Mouse (Mus musculus): ENCODE data around the gene Ndufs6. TPM values are rescaled to one million over a fixed set of nuclear protein-coding genes. Genes with fewer than 3 reads are reported as not detected.

The Ndufs6 gene
- polyA plus RNA-seq, 1 experiment from 2014 or later: 416 TPM

GRCm38 (mm10) chr13:73320048-73320447, 8.3 kb downstream of the Ndufs6 start:
- H3K4me2 ChIP-seq (ENCODE audit: low read depth, low read length): no peak overlapping the region
- no peak overlapping the region for H3K4me3 ChIP-seq (ENCODE audit: low read depth, low read length)
- H3K9ac ChIP-seq (replicated peaks; ENCODE audit: low read depth, low read length): no peak overlapping the region
- 97% methylated on average over 4 of the region's 4 CpGs for WGBS
- H3K4me1 ChIP-seq (ENCODE audit: control insufficient read depth, insufficient read depth, low read length): no peaks in the 10 kb centered on the region
- H3K9me3 ChIP-seq (ENCODE audit: control insufficient read depth, low read length): peaks cover 4% of the 10 kb centered on the region; the same call in 1 of the 2 replicates
- H3K27me3 ChIP-seq (ENCODE audit: control insufficient read depth, insufficient read depth, low read length): no peaks in the 10 kb centered on the region
- H3K27ac ChIP-seq (ENCODE audit: low read depth, low read length): no peak overlapping the region
- no peak for ATAC-seq (ENCODE audit: low read depth)
- peaks cover 45% of the 10 kb centered on the region for H3K36me3 ChIP-seq (ENCODE audit: control insufficient read depth, insufficient read depth, low read length)

DNA sequence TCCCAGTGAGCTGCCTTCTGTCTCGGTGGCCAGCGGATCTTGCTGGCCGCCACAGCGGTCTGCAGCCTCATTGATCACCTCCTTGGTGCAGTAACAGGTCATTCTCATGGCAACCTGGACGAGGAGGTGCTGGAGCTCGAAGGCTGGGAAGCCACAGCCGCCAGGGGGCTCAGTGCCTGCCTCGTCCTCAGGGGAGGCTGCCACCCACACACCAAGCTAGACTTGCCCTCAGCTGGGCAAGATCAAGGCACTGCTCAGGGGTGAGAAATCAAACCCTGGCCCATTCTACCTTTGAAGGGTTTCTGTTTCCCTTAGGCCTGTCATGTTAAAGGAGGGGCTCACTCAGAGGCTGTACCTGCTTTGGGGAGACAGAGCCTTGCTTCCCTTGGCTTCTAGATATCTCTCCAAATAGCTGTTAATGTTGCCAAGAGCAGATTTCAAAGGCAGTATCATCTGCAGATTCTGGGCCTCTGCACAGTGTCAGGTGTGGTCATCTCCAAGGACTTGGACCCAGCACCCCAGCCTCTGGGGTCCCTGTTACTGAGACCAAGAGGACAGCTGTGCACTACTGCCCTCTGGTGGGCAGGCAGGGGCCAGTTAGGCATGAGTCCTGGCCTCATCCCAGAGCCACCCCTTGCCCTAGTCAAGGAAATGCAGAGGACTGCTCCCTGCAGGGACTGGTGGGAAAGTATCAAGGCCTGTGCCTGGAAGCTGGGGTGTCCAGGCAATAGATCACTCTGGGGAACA, 18.0 kb downstream of the Ndufs6 start:
- WGBS: 34% methylated on average over 8 of the region's 8 CpGs
- Histone ChIP-seq H3K27ac (ENCODE audit: low read depth, low read length) (no peak overlapping the region), H3K27me3 (ENCODE audit: control insufficient read depth, insufficient read depth, low read length) (no peaks in the 10 kb centered on the region), H3K9ac (replicated peaks; ENCODE audit: low read depth, low read length) (no peak overlapping the region), H3K4me3 (ENCODE audit: low read depth, low read length) (no peak overlapping the region), H3K4me2 (ENCODE audit: low read depth, low read length) (no peak overlapping the region), H3K9me3 (ENCODE audit: control insufficient read depth, low read length) (no peaks in the 10 kb centered on the region), H3K4me1 (ENCODE audit: control insufficient read depth, insufficient read depth, low read length) (no peaks in the 10 kb centered on the region), H3K36me3 (ENCODE audit: control insufficient read depth, insufficient read depth, low read length) (no peaks in the 10 kb centered on the region)
- ATAC-seq (ENCODE audit: low read depth): peak; percentile 66; the same call in 1 of the 2 replicates

GRCm38 (mm10) chr13:73306430-73306829, 21.9 kb downstream of the Ndufs6 start:
- 67% methylated on average over 4 of the region's 4 CpGs for WGBS

GRCm38 (mm10) chr13:73306085-73306410, 22.3 kb downstream of the Ndufs6 start:
- 49% methylated on average over 4 of the region's 4 CpGs for WGBS
- no peak for ATAC-seq (ENCODE audit: low read depth)

More at GRCm38 (mm10) chr13:73306430-73306829, 21.9 kb downstream of the Ndufs6 start:
- Histone ChIP-seq H3K9ac (replicated peaks; ENCODE audit: low read depth, low read length) (no peak overlapping the region), H3K36me3 (ENCODE audit: control insufficient read depth, insufficient read depth, low read length) (no peaks in the 10 kb centered on the region), H3K27ac (ENCODE audit: low read depth, low read length) (no peak overlapping the region), H3K4me1 (ENCODE audit: control insufficient read depth, insufficient read depth, low read length) (no peaks in the 10 kb centered on the region), H3K27me3 (ENCODE audit: control insufficient read depth, insufficient read depth, low read length) (no peaks in the 10 kb centered on the region), H3K9me3 (ENCODE audit: control insufficient read depth, low read length) (no peaks in the 10 kb centered on the region), H3K4me3 (ENCODE audit: low read depth, low read length) (no peak overlapping the region), H3K4me2 (ENCODE audit: low read depth, low read length) (no peak overlapping the region)
- no peak for ATAC-seq (ENCODE audit: low read depth)

GRCm38 (mm10) chr13:73305398-73306084, 22.8 kb downstream of the Ndufs6 start:
- ATAC-seq (ENCODE audit: low read depth): no peak
- 40% methylated on average over 8 of the region's 8 CpGs for WGBS

More at GRCm38 (mm10) chr13:73306085-73306410, 22.3 kb downstream of the Ndufs6 start:
- no peaks in the 10 kb centered on the region for H3K9me3 ChIP-seq (ENCODE audit: control insufficient read depth, low read length)
- H3K4me2 ChIP-seq (ENCODE audit: low read depth, low read length): no peak overlapping the region
- no peaks in the 10 kb centered on the region for H3K4me1 ChIP-seq (ENCODE audit: control insufficient read depth, insufficient read depth, low read length)
- H3K27me3 ChIP-seq (ENCODE audit: control insufficient read depth, insufficient read depth, low read length): no peaks in the 10 kb centered on the region
- H3K4me3 ChIP-seq (ENCODE audit: low read depth, low read length): no peak overlapping the region
- H3K9ac ChIP-seq (replicated peaks; ENCODE audit: low read depth, low read length): no peak overlapping the region
- H3K27ac ChIP-seq (ENCODE audit: low read depth, low read length): no peak overlapping the region
- H3K36me3 ChIP-seq (ENCODE audit: control insufficient read depth, insufficient read depth, low read length): no peaks in the 10 kb centered on the region

GRCm38 (mm10) chr13:73304729-73305128, 23.6 kb downstream of the Ndufs6 start:
- no peak overlapping the region for H3K9ac ChIP-seq (replicated peaks; ENCODE audit: low read depth, low read length)
- no peak overlapping the region for H3K27ac ChIP-seq (ENCODE audit: low read depth, low read length)
- no peak overlapping the region for H3K4me3 ChIP-seq (ENCODE audit: low read depth, low read length)
- H3K36me3 ChIP-seq (ENCODE audit: control insufficient read depth, insufficient read depth, low read length): no peaks in the 10 kb centered on the region
- no peaks in the 10 kb centered on the region for H3K4me1 ChIP-seq (ENCODE audit: control insufficient read depth, insufficient read depth, low read length)
- no peaks in the 10 kb centered on the region for H3K9me3 ChIP-seq (ENCODE audit: control insufficient read depth, low read length)
- no peak for ATAC-seq (ENCODE audit: low read depth)
- no peaks in the 10 kb centered on the region for H3K27me3 ChIP-seq (ENCODE audit: control insufficient read depth, insufficient read depth, low read length)
- WGBS: 49% methylated on average over 6 of the region's 6 CpGs
- no peak overlapping the region for H3K4me2 ChIP-seq (ENCODE audit: low read depth, low read length)

More at GRCm38 (mm10) chr13:73305398-73306084, 22.8 kb downstream of the Ndufs6 start:
- Histone ChIP-seq H3K4me1 (ENCODE audit: control insufficient read depth, insufficient read depth, low read length) (no peaks in the 10 kb centered on the region), H3K4me3 (ENCODE audit: low read depth, low read length) (no peak overlapping the region), H3K36me3 (ENCODE audit: control insufficient read depth, insufficient read depth, low read length) (no peaks in the 10 kb centered on the region), H3K27ac (ENCODE audit: low read depth, low read length) (no peak overlapping the region), H3K27me3 (ENCODE audit: control insufficient read depth, insufficient read depth, low read length) (no peaks in the 10 kb centered on the region), H3K9ac (replicated peaks; ENCODE audit: low read depth, low read length) (no peak overlapping the region), H3K4me2 (ENCODE audit: low read depth, low read length) (no peak overlapping the region), H3K9me3 (ENCODE audit: control insufficient read depth, low read length) (no peaks in the 10 kb centered on the region)

DNA sequence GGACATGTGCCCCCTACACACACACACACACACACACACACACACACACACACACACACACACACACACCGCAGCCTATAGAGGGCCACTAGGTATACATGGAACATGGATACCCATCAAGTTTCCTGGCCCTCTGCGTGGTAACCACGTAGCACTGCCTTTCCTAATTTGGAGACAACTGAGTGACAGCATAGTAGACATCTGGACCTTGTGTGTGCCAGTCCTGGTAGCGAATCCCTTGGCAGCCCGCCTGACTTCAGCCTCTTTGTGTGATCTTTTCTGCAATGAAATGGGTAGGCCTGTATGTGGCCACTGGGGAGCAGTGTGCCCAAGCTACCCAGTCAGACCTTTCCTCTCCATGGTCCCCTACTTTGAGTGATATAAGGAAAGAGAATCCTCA, 29.0 kb downstream of the Ndufs6 start:
- no peak overlapping the region for H3K4me3 ChIP-seq (ENCODE audit: low read depth, low read length)
- 92% methylated on average over 5 of the region's 5 CpGs for WGBS
- no peak overlapping the region for H3K9ac ChIP-seq (replicated peaks; ENCODE audit: low read depth, low read length)
- no peaks in the 10 kb centered on the region for H3K27me3 ChIP-seq (ENCODE audit: control insufficient read depth, insufficient read depth, low read length)
- H3K36me3 ChIP-seq (ENCODE audit: control insufficient read depth, insufficient read depth, low read length): no peaks in the 10 kb centered on the region
- no peak overlapping the region for H3K27ac ChIP-seq (ENCODE audit: low read depth, low read length)
- H3K4me2 ChIP-seq (ENCODE audit: low read depth, low read length): no peak overlapping the region
- no peak for ATAC-seq (ENCODE audit: low read depth)
- H3K4me1 ChIP-seq (ENCODE audit: control insufficient read depth, insufficient read depth, low read length): no peaks in the 10 kb centered on the region
- H3K9me3 ChIP-seq (ENCODE audit: control insufficient read depth, low read length): no peaks in the 10 kb centered on the region

- no peak overlapping the region for H3K4me2 ChIP-seq (ENCODE audit: low read depth, low read length)
- no peaks in the 10 kb centered on the region for H3K4me1 ChIP-seq (ENCODE audit: control insufficient read depth, insufficient read depth, low read length)
- H3K4me3 ChIP-seq (ENCODE audit: low read depth, low read length): no peak overlapping the region
- no peak for ATAC-seq (ENCODE audit: low read depth)
- no peak overlapping the region for H3K27ac ChIP-seq (ENCODE audit: low read depth, low read length)
- no peaks in the 10 kb centered on the region for H3K9me3 ChIP-seq (ENCODE audit: control insufficient read depth, low read length)
- no peaks in the 10 kb centered on the region for H3K36me3 ChIP-seq (ENCODE audit: control insufficient read depth, insufficient read depth, low read length)
- H3K9ac ChIP-seq (replicated peaks; ENCODE audit: low read depth, low read length): no peak overlapping the region
- WGBS: 79% methylated on average over 4 of the region's 4 CpGs
- H3K27me3 ChIP-seq (ENCODE audit: control insufficient read depth, insufficient read depth, low read length): no peaks in the 10 kb centered on the region
These were observed 29.6 kb downstream of the Ndufs6 start for GRCm38 (mm10) chr13:73298717-73299116.

DNA sequence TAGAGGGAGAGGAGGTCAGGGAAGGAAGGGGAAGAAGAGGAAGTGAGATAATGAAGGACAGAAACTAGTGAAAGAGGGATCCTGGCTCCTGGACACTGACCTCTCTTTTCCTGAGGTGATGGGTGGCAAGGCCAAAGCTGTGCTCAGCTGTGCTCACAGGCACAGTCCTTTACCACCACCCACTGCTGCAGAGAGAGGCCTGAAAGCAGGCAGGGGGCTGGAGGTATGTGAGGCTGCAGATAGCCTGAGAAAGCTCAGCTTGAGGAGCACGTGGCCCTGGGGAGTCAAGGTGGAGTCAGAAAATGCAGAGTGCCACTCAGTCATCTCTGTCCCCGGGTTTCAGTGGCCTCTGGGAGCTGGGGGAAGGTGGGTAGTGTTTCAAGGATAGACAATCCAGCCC, 37.2 kb downstream of the Ndufs6 start:
- no peak overlapping the region for H3K9ac ChIP-seq (replicated peaks; ENCODE audit: low read depth, low read length)
- no peak overlapping the region for H3K4me3 ChIP-seq (ENCODE audit: low read depth, low read length)
- no peak overlapping the region for H3K4me2 ChIP-seq (ENCODE audit: low read depth, low read length)
- H3K4me1 ChIP-seq (ENCODE audit: control insufficient read depth, insufficient read depth, low read length): no peaks in the 10 kb centered on the region
- ATAC-seq (ENCODE audit: low read depth): no peak
- 37% methylated on average over 2 of the region's 2 CpGs for WGBS
- H3K9me3 ChIP-seq (ENCODE audit: control insufficient read depth, low read length): no peaks in the 10 kb centered on the region
- no peaks in the 10 kb centered on the region for H3K36me3 ChIP-seq (ENCODE audit: control insufficient read depth, insufficient read depth, low read length)
- H3K27ac ChIP-seq (ENCODE audit: low read depth, low read length): no peak overlapping the region
- no peaks in the 10 kb centered on the region for H3K27me3 ChIP-seq (ENCODE audit: control insufficient read depth, insufficient read depth, low read length)
